Mouse (Mus musculus) bone marrow macrophage, adult 2 months (primary cell): ENCODE results near the gene Tmem169. TPM values are rescaled to one million over a fixed set of nuclear protein-coding genes. Genes with fewer than 3 reads are reported as not detected.

Source experiments
- H3K27ac ChIP-seq: 2 replicates; pipeline ENCODE4 v1.5.1; 2012; ENCODE audit warnings: low read depth, low read length; ENCODE audit not compliant: insufficient read depth
- H3K4me1 ChIP-seq: 2 replicates; pipeline ENCODE4 v1.6.1; 2012; ENCODE audit warnings: low read length; ENCODE audit not compliant: control insufficient read depth, insufficient read depth
- H3K4me3 ChIP-seq: 2 replicates; pipeline ENCODE4 v1.5.1; 2012; ENCODE audit warnings: mild to moderate bottlenecking, low read length, moderate library complexity; ENCODE audit not compliant: insufficient read depth
- CTCF ChIP-seq: IDR thresholded peaks from 2 replicates; pipeline ENCODE4 v1.5.1; 2012; ENCODE audit warnings: low read depth, mild to moderate bottlenecking, low read length, moderate library complexity
- POLR2A ChIP-seq: IDR thresholded peaks from 2 replicates; pipeline ENCODE4 v1.6.1; 2012; ENCODE audit warnings: mild to moderate bottlenecking, low read depth, low read length, borderline replicate concordance
- polyA plus RNA-seq: library from polyadenylated mRNA; stranded (reverse); fragments of >200 nt; gene quantifications from 2 replicates; pipeline ENCODE4 v1.2.4, GENCODE M21; 2012; ENCODE audit not compliant: missing spikeins, insufficient read depth, insufficient read length

The Tmem169 gene
- polyA plus RNA-seq, 1 experiment: not detected

GRCm38 (mm10) chr1:72320759-72321158 lies 36.6 kb downstream of the Tmem169 start:
- Histone ChIP-seq H3K4me3 (no peak overlapping the region), H3K27ac (no peak overlapping the region), H3K4me1 (peaks cover 8% of the 10 kb centered on the region)
- TF ChIP-seq POLR2A (no peak), CTCF (no peak)

- Histone ChIP-seq H3K4me3 (no peak overlapping the region), H3K27ac (no peak overlapping the region), H3K4me1 (peaks cover 5% of the 10 kb centered on the region)
- TF ChIP-seq CTCF: no peak
- no peak for TF ChIP-seq POLR2A
Observed at GRCm38 (mm10) chr1:72323248-72323647, 39.1 kb downstream of the Tmem169 start.

GRCm38 (mm10) chr1:72326162-72326821 lies 42.1 kb downstream of the Tmem169 start:
- Histone ChIP-seq H3K4me1 (no peaks in the 10 kb centered on the region), H3K27ac (no peak overlapping the region), H3K4me3 (no peak overlapping the region)
- no peak for TF ChIP-seq CTCF
- no peak for TF ChIP-seq POLR2A

- Histone ChIP-seq H3K4me1 (no peaks in the 10 kb centered on the region), H3K27ac (no peak overlapping the region), H3K4me3 (no peak overlapping the region)
- no peak for TF ChIP-seq POLR2A
- TF ChIP-seq CTCF: no peak
Observed at GRCm38 (mm10) chr1:72334807-72335206, 50.6 kb downstream of the Tmem169 start.

GRCm38 (mm10) chr1:72336780-72337179 lies 52.6 kb downstream of the Tmem169 start:
- no peak overlapping the region for H3K27ac ChIP-seq
- TF ChIP-seq CTCF: no peak
- no peak for TF ChIP-seq POLR2A
- H3K4me1 ChIP-seq: no peaks in the 10 kb centered on the region
- no peak overlapping the region for H3K4me3 ChIP-seq

GRCm38 (mm10) chr1:72338341-72338740 lies 54.2 kb downstream of the Tmem169 start:
- no peak overlapping the region for H3K27ac ChIP-seq
- TF ChIP-seq POLR2A: no peak
- no peak for TF ChIP-seq CTCF
- H3K4me3 ChIP-seq: no peak overlapping the region
- H3K4me1 ChIP-seq: no peaks in the 10 kb centered on the region

- H3K4me1 ChIP-seq: 0 out of 2 replicates have a peak, but pooled peaks cover 3% of the 10 kb centered on the region
- H3K27ac ChIP-seq: no peak overlapping the region
- TF ChIP-seq CTCF (no peak), POLR2A (no peak)
Observed at GRCm38 (mm10) chr1:72347873-72348272, 63.7 kb downstream of the Tmem169 start.

More at GRCm38 (mm10) chr1:72347873-72348272, 63.7 kb downstream of the Tmem169 start:
- H3K4me3 ChIP-seq: no peak overlapping the region

Other genes with a start within 250 kb of the Tmem169 start
- gene Mreg, start 72.1 kb upstream of the Tmem169 start, polyA plus RNA-seq: not detected in 2 replicates
- 5.6 and 12.3 TPM in 2 replicates for gene Pecr, start 55 bp upstream of the Tmem169 start, polyA plus RNA-seq
- 0.73 and 0.99 TPM in 2 replicates for gene Xrcc5, start 23.1 kb downstream of the Tmem169 start, polyA plus RNA-seq